Mouse (Mus musculus) cerebellum, adult 2 months (tissue): Measurements from ENCODE around the gene Upb1. TPM values are rescaled to one million over a fixed set of nuclear protein-coding genes. Genes with fewer than 3 reads are reported as not detected.

ENCODE experiments used
- DNase-seq, 2 experiments: peaks; one replicate each; pipeline ENCODE4 v3.0.0; 2021
- H3K27ac ChIP-seq: fragments of 200-500 bp; 2 replicates; pipeline ENCODE4 v1.5.1; 2012; ENCODE audit warnings: low read length, control low read depth, inconsistent platforms; ENCODE audit not compliant: insufficient read depth
- H3K27me3 ChIP-seq: fragments of 200-500 bp; 2 replicates; pipeline ENCODE4 v1.6.1; 2012; ENCODE audit warnings: inconsistent platforms, mild to moderate bottlenecking, low read length, moderate library complexity; ENCODE audit not compliant: control insufficient read depth, insufficient read depth
- H3K4me1 ChIP-seq: fragments of 200-500 bp; 2 replicates; pipeline ENCODE4 v1.6.1; 2011; ENCODE audit warnings: low read length; ENCODE audit not compliant: control insufficient read depth, insufficient read depth
- H3K4me3 ChIP-seq: fragments of 200-500 bp; replicated peaks from 2 replicates; pipeline ENCODE3; 2011; ENCODE audit warnings: mild to moderate bottlenecking, low read depth, low read length, control low read depth; ENCODE audit not compliant: insufficient read depth
- CTCF ChIP-seq: fragments of 200-500 bp; IDR thresholded peaks from 2 replicates; pipeline ENCODE4 v1.5.1; 2011; ENCODE audit warnings: low read depth, mild to moderate bottlenecking, control low read depth, low read length, moderate library complexity, borderline replicate concordance; ENCODE audit not compliant: insufficient read depth
- POLR2A ChIP-seq: fragments of 200-500 bp; IDR thresholded peaks from 2 replicates; pipeline ENCODE4 v1.6.1; 2011; ENCODE audit warnings: low read length, control low read depth, borderline replicate concordance; ENCODE audit not compliant: insufficient read depth
- WGBS: fragments of 180-500 bp; shearing (Covaris S2); methylation state at CpG from one replicate; pipeline ENCODE4 v1.1.7; 2018; 5-methylcytosine and 5-hydroxymethylcytosine counted together
- polyA plus RNA-seq: library from polyadenylated mRNA; depleted of rRNA; stranded (reverse); fragments of >200 nt; gene quantifications from 2 replicates; pipeline ENCODE4 v1.2.3, GENCODE M21; 2012; rRNA removed

Gene Upb1
- polyA plus RNA-seq, 1 experiment: 0.20 TPM

- no peaks in the 10 kb centered on the region for H3K4me1 ChIP-seq
- DNase-seq: no peak
- no peak overlapping the region for H3K27ac ChIP-seq
- WGBS: 78% methylated on average over 6 of the region's 6 CpGs
- TF ChIP-seq POLR2A (no peak), CTCF (no peak)
- no peaks in the 10 kb centered on the region for H3K27me3 ChIP-seq
- H3K4me3 ChIP-seq: no peak overlapping the region
Observed at GRCm38 (mm10) chr10:75484767-75485166, 83.9 kb downstream of the Upb1 start.

- H3K4me3 ChIP-seq: no peak overlapping the region
- H3K27ac ChIP-seq: no peak overlapping the region
- TF ChIP-seq CTCF (peak; percentile 88), POLR2A (no peak)
- peak; percentile 62 to 75 for DNase-seq
- 43% methylated on average over 9 of the region's 9 CpGs for WGBS
- H3K27me3 ChIP-seq: no peaks in the 10 kb centered on the region
- H3K4me1 ChIP-seq: no peaks in the 10 kb centered on the region
Observed at GRCm38 (mm10) chr10:75486086-75486979, 85.4 kb downstream of the Upb1 start.

GRCm38 (mm10) chr10:75487131-75487530 lies 86.2 kb downstream of the Upb1 start:
- no peak for TF ChIP-seq CTCF
- no peaks in the 10 kb centered on the region for H3K27me3 ChIP-seq
- 64% methylated on average over 3 of the region's 3 CpGs for WGBS
- no peak overlapping the region for H3K27ac ChIP-seq
- DNase-seq: no peak
- no peaks in the 10 kb centered on the region for H3K4me1 ChIP-seq
- H3K4me3 ChIP-seq: no peak overlapping the region

GRCm38 (mm10) chr10:75489522-75489921 lies 88.6 kb downstream of the Upb1 start:
- TF ChIP-seq POLR2A (no peak), CTCF (no peak)

GRCm38 (mm10) chr10:75490731-75491130 lies 89.8 kb downstream of the Upb1 start:
- Histone ChIP-seq H3K4me3 (no peak overlapping the region), H3K27ac (no peak overlapping the region), H3K4me1 (no peaks in the 10 kb centered on the region), H3K27me3 (no peaks in the 10 kb centered on the region)
- TF ChIP-seq CTCF (no peak), POLR2A (no peak)
- 87% methylated on average over 2 of the region's 2 CpGs for WGBS
- DNase-seq: no peak

More at GRCm38 (mm10) chr10:75489522-75489921, 88.6 kb downstream of the Upb1 start:
- H3K4me3 ChIP-seq: no peak overlapping the region
- DNase-seq: no peak
- H3K27me3 ChIP-seq: no peaks in the 10 kb centered on the region
- WGBS: 33% methylated on average over 2 of the region's 2 CpGs
- H3K4me1 ChIP-seq: no peaks in the 10 kb centered on the region
- H3K27ac ChIP-seq: no peak overlapping the region

Other genes starting within 250 kb of the Upb1 start
- 34.1 and 34.9 TPM in 2 replicates for gene Specc1l, start 189.0 kb upstream of the Upb1 start, polyA plus RNA-seq
- gene Adora2a, start 84.2 kb upstream of the Upb1 start, polyA plus RNA-seq: 2.5 and 3.1 TPM in 2 replicates
- 57.8 and 59.5 TPM in 2 replicates for gene Snrpd3, start 116.4 kb downstream of the Upb1 start, polyA plus RNA-seq
- gene Gucd1, start 116.9 kb downstream of the Upb1 start, polyA plus RNA-seq: 20.7 and 21.5 TPM in 2 replicates
- gene Lrrc75b, start 159.2 kb downstream of the Upb1 start, polyA plus RNA-seq: 22.3 and 23.8 TPM in 2 replicates
- 3.2 and 3.5 TPM in 2 replicates for gene Ggt1, start 160.5 kb downstream of the Upb1 start, polyA plus RNA-seq
- gene Ggt5, start 188.2 kb downstream of the Upb1 start, polyA plus RNA-seq: 4.0 and 6.2 TPM in 2 replicates
- gene Susd2, start 242.9 kb downstream of the Upb1 start, polyA plus RNA-seq: 18.5 and 22.0 TPM in 2 replicates